Mouse (Mus musculus) embryonic facial prominence, embryonic 10.5 days (tissue): ENCODE data around the gene Mylpf. TPM values are rescaled to one million over a fixed set of nuclear protein-coding genes. Genes with fewer than 3 reads are reported as not detected.
"Not testable (repeated sequence)": the region's sequence is repeated elsewhere in the genome, so short reads cannot be mapped to it uniquely, and the experiment has no call there.

Source experiments
- DNase-seq: peaks from one replicate; pipeline ENCODE4 v3.0.0-alpha.2; 2017; ENCODE audit warnings: low spot score
- H3K27ac ChIP-seq: fragments of 300-500 bp; sonication (generic); replicated peaks from 2 replicates; pipeline ENCODE4 v1.5.1; 2016; ENCODE audit warnings: mild to moderate bottlenecking
- H3K27me3 ChIP-seq: fragments of 300-500 bp; sonication (generic); replicated peaks from 2 replicates; pipeline ENCODE4 v1.6.1; 2016; ENCODE audit warnings: low read depth, mild to moderate bottlenecking; ENCODE audit not compliant: poor library complexity, severe bottlenecking
- H3K36me3 ChIP-seq: fragments of 300-500 bp; sonication (generic); replicated peaks from 2 replicates; pipeline ENCODE4 v1.6.1; 2016; ENCODE audit warnings: mild to moderate bottlenecking, moderate library complexity
- H3K4me1 ChIP-seq: fragments of 300-500 bp; sonication (generic); 2 replicates; pipeline ENCODE4 v1.6.1; 2016
- H3K4me3 ChIP-seq: fragments of 300-500 bp; sonication (generic); 2 replicates; pipeline ENCODE4 v1.5.1; 2016; ENCODE audit warnings: mild to moderate bottlenecking, moderate library complexity
- H3K9me3 ChIP-seq: fragments of 300-500 bp; sonication (generic); 2 replicates; pipeline ENCODE4 v1.6.1; 2016; ENCODE audit warnings: mild to moderate bottlenecking
- WGBS: fragments of 180-500 bp; shearing (Covaris S2); methylation state at CpG from one replicate; pipeline ENCODE4 v1.1.7; 2016; 5-methylcytosine and 5-hydroxymethylcytosine counted together
- polyA plus RNA-seq: library from polyadenylated mRNA; unstranded; fragments of >200 nt; fragmentation: Nextera tagmentation; extraction: Ambion mirVana; gene quantifications from 2 replicates; pipeline ENCODE4 v1.2.1, GENCODE M21; 2016

The Mylpf gene
- polyA plus RNA-seq, 1 experiment from 2014 or later = 9.3 TPM

GRCm38 (mm10) chr7:127234777-127235176 is 26.1 kb downstream of the Mylpf start:
- no peak for DNase-seq
- Histone ChIP-seq H3K36me3 (peaks cover 74% of the 10 kb centered on the region), H3K4me1 (peaks cover 38% of the 10 kb centered on the region), H3K4me3 (peak overlapping the region; percentile 98), H3K27me3 (no peaks in the 10 kb centered on the region), H3K27ac (no peak overlapping the region; the same call in 1 of the 2 replicates), H3K9me3 (peaks cover 27% of the 10 kb centered on the region)
- 94% methylated on average over 2 of the region's 2 CpGs for WGBS

GRCm38 (mm10) chr7:127243361-127243867 is 34.7 kb downstream of the Mylpf start:
- no peak for DNase-seq
- H3K4me3 ChIP-seq = peak overlapping the region; percentile 91
- 39% methylated on average over 2 of the region's 2 CpGs for WGBS
- peak overlapping the region; percentile 96 for H3K27ac ChIP-seq
- H3K27me3 ChIP-seq = no peaks in the 10 kb centered on the region
- peaks cover 27% of the 10 kb centered on the region for H3K4me1 ChIP-seq
- peaks cover 4% of the 10 kb centered on the region; the same call in 1 of the 2 replicates for H3K9me3 ChIP-seq
- H3K36me3 ChIP-seq = peaks cover 53% of the 10 kb centered on the region

- peaks cover 27% of the 10 kb centered on the region for H3K4me1 ChIP-seq
- WGBS = 1% methylated on average over 56 of the region's 56 CpGs
- peak within 1 kb of the TSS; percentile 91 for H3K4me3 ChIP-seq
- peak within 1 kb of the TSS; percentile 96 for H3K27ac ChIP-seq
- H3K27me3 ChIP-seq = no peaks in the 10 kb centered on the region
- H3K36me3 ChIP-seq = peaks cover 52% of the 10 kb centered on the region
- DNase-seq = peak; percentile 97
- H3K9me3 ChIP-seq = peaks cover 4% of the 10 kb centered on the region; the same call in 1 of the 2 replicates
Observed at GRCm38 (mm10) chr7:127243870-127244657, 35.4 kb downstream of the Mylpf start, which contains the start of gene Zfp771. Gene Zfp771 (plus strand): TSS chr7:127244274.

GRCm38 (mm10) chr7:127244658-127245510 is 36.2 kb downstream of the Mylpf start:
- Histone ChIP-seq H3K4me3 (peak overlapping the region; percentile 91), H3K27me3 (no peaks in the 10 kb centered on the region), H3K4me1 (peaks cover 27% of the 10 kb centered on the region), H3K27ac (peak overlapping the region; percentile 96), H3K36me3 (peaks cover 52% of the 10 kb centered on the region), H3K9me3 (peaks cover 4% of the 10 kb centered on the region; the same call in 1 of the 2 replicates)
- 12% methylated on average over 32 of the region's 33 CpGs for WGBS
- no peak for DNase-seq

- H3K27me3 ChIP-seq, H3K9me3 ChIP-seq, H3K4me3 ChIP-seq, H3K27ac ChIP-seq, DNase-seq: not testable (repeated sequence)
- Histone ChIP-seq H3K4me1 (peaks cover 27% of the 10 kb centered on the region), H3K36me3 (peaks cover 70% of the 10 kb centered on the region)
- WGBS = 90% methylated on average over 8 of the region's 8 CpGs
Observed at GRCm38 (mm10) chr7:127250511-127250910, 41.8 kb downstream of the Mylpf start.

- 90% methylated on average over 2 of the region's 2 CpGs for WGBS
- DNase-seq = no peak
- peaks cover 71% of the 10 kb centered on the region for H3K36me3 ChIP-seq
- H3K27ac ChIP-seq = no peak overlapping the region
- H3K9me3 ChIP-seq = no peaks in the 10 kb centered on the region
- H3K4me3 ChIP-seq = no peak overlapping the region
- H3K27me3 ChIP-seq = no peaks in the 10 kb centered on the region
- peaks cover 16% of the 10 kb centered on the region for H3K4me1 ChIP-seq
Observed at GRCm38 (mm10) chr7:127252414-127252813, 43.7 kb downstream of the Mylpf start.

GRCm38 (mm10) chr7:127253341-127253740 is 44.7 kb downstream of the Mylpf start:
- H3K9me3 ChIP-seq = no peaks in the 10 kb centered on the region
- peak overlapping the region; percentile 90 for H3K27ac ChIP-seq
- peaks cover 71% of the 10 kb centered on the region for H3K36me3 ChIP-seq
- 82% methylated on average over 6 of the region's 6 CpGs for WGBS
- no peaks in the 10 kb centered on the region for H3K27me3 ChIP-seq
- H3K4me3 ChIP-seq = peak overlapping the region; percentile 71
- peaks cover 16% of the 10 kb centered on the region for H3K4me1 ChIP-seq
- DNase-seq = no peak

- H3K4me3 ChIP-seq = peak overlapping the region; percentile 71
- H3K36me3 ChIP-seq = peaks cover 73% of the 10 kb centered on the region
- no peaks in the 10 kb centered on the region for H3K27me3 ChIP-seq
- DNase-seq = peak; percentile 96
- H3K4me1 ChIP-seq = peaks cover 19% of the 10 kb centered on the region
- H3K27ac ChIP-seq = peak overlapping the region; percentile 90
- no peaks in the 10 kb centered on the region for H3K9me3 ChIP-seq
- WGBS = under 1% methylated on average over 136 of the region's 136 CpGs
Observed at GRCm38 (mm10) chr7:127253821-127254769, 45.4 kb downstream of the Mylpf start.

GRCm38 (mm10) chr7:127255008-127255407 is 46.3 kb downstream of the Mylpf start:
- Histone ChIP-seq H3K4me1 (peaks cover 28% of the 10 kb centered on the region), H3K27ac (peak overlapping the region; percentile 90), H3K9me3 (no peaks in the 10 kb centered on the region), H3K36me3 (peaks cover 65% of the 10 kb centered on the region), H3K4me3 (peak overlapping the region; percentile 71), H3K27me3 (no peaks in the 10 kb centered on the region)
- DNase-seq = no peak
- 36% methylated on average over 4 of the region's 4 CpGs for WGBS

- WGBS = 90% methylated on average over 2 of the region's 2 CpGs
Observed at GRCm38 (mm10) chr7:127255965-127256364, 47.3 kb downstream of the Mylpf start.

GRCm38 (mm10) chr7:127256518-127256917 is 47.8 kb downstream of the Mylpf start:
- H3K4me3 ChIP-seq = no peak overlapping the region
- no peak overlapping the region for H3K27ac ChIP-seq
- peaks cover 34% of the 10 kb centered on the region for H3K4me1 ChIP-seq
- DNase-seq = no peak
- H3K9me3 ChIP-seq = no peaks in the 10 kb centered on the region
- 89% methylated on average over 5 of the region's 5 CpGs for WGBS
- peaks cover 54% of the 10 kb centered on the region for H3K36me3 ChIP-seq
- H3K27me3 ChIP-seq = no peaks in the 10 kb centered on the region

More at GRCm38 (mm10) chr7:127255965-127256364, 47.3 kb downstream of the Mylpf start:
- Histone ChIP-seq H3K9me3 (no peaks in the 10 kb centered on the region), H3K36me3 (peaks cover 58% of the 10 kb centered on the region), H3K27me3 (no peaks in the 10 kb centered on the region), H3K4me1 (peaks cover 30% of the 10 kb centered on the region), H3K4me3 (no peak overlapping the region), H3K27ac (no peak overlapping the region)
- no peak for DNase-seq
